Mouse (Mus musculus) kidney, adult 10 weeks (tissue): ENCODE measurements around the gene Il1f8. TPM values are rescaled to one million over a fixed set of nuclear protein-coding genes. Genes with fewer than 3 reads are reported as not detected.

ENCODE experiments used
- polyA plus RNA-seq: library from polyadenylated mRNA; stranded (reverse); fragments of 350-450 nt; fragmentation: Illumina TruSeq; extraction: RNeasy Lipid Tissue Mini Kit (QIAGEN cat#74804); gene quantifications from one replicate; pipeline ENCODE4 v1.2.3, GENCODE M21; 2014; ENCODE audit warnings: low read depth, low replicate concordance

Il1f8 gene
- not detected for polyA plus RNA-seq

GRCm38 (mm10) chr2:24152861-24153260 is at the start of gene Il1f8:
Il1f8 (plus strand) TSS chr2:24153161.

DNA sequence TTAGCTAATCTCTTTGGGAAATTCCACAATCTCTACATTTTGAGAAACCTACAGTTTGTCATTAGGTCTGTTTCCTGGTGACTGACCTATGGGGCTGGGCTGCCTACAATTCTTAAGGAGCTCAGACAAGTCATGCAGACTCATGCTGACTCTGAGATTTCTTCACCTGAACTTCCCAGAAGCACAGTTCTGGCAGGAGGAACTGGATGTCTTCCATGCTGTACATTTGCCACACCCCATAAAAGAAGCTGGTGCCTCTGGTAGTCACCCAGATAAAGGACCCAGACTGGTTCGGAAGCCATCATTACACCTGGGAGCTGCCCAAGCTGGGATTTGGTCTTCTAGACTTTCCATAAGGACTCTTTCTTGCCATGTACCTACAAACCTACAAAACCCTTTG is 33.2 kb downstream of the Il1f8 start, which contains the start of gene Il1f9:
Gene Il1f9, plus strand, starts transcription at position 301 of the 400 bp plus-strand sequence.

Other genes starting within 250 kb of the Il1f8 start
- gene Hnmt, start 103.8 kb upstream of the Il1f8 start, polyA plus RNA-seq, result 139 TPM
- gene Tbpl2, start 56.6 kb upstream of the Il1f8 start, polyA plus RNA-seq, result 0.40 TPM
- not detected for gene Il1f9, start 33.3 kb downstream of the Il1f8 start, polyA plus RNA-seq
- not detected for gene Il1f6, start 62.3 kb downstream of the Il1f8 start, polyA plus RNA-seq
- gene Il1f5, start 123.8 kb downstream of the Il1f8 start, polyA plus RNA-seq, result 0.36 TPM
- not detected for gene Il1f10, start 138.0 kb downstream of the Il1f8 start, polyA plus RNA-seq
- 0.44 TPM for gene Il1rn, start 183.7 kb downstream of the Il1f8 start, polyA plus RNA-seq
- 1.7 TPM for gene Psd4, start 214.4 kb downstream of the Il1f8 start, polyA plus RNA-seq